Mouse (Mus musculus) left cerebral cortex, adult 6 months (tissue): ENCODE measurements around the gene Gm44973. TPM values are rescaled to one million over a fixed set of nuclear protein-coding genes. Genes with fewer than 3 reads are reported as not detected.

Experiments
- long read RNA-seq, 2 experiments: library from polyadenylated mRNA; unstranded; transcript quantifications; one replicate each; pipeline ENCODE4 v2.0.0; 2019 to 2020
- polyA plus RNA-seq: library from polyadenylated mRNA; unstranded; fragments of <200 nt; fragmentation: Nextera tagmentation; gene quantifications from 2 replicates; pipeline ENCODE4 v1.2.3, GENCODE M21; 2021

Gm44973 gene
- polyA plus RNA-seq = not detected in 2 replicates
- long read RNA-seq, experiment 1, partial matches to known transcripts = 0 of 4 reads
- long read RNA-seq, experiment 1, other reads (novel, unspliced or antisense) = 4 of 4 reads
- long read RNA-seq, experiment 2, partial matches to known transcripts = 0 of 1 reads
- long read RNA-seq, experiment 2, other reads (novel, unspliced or antisense) = 1 of 1 reads

DNA sequence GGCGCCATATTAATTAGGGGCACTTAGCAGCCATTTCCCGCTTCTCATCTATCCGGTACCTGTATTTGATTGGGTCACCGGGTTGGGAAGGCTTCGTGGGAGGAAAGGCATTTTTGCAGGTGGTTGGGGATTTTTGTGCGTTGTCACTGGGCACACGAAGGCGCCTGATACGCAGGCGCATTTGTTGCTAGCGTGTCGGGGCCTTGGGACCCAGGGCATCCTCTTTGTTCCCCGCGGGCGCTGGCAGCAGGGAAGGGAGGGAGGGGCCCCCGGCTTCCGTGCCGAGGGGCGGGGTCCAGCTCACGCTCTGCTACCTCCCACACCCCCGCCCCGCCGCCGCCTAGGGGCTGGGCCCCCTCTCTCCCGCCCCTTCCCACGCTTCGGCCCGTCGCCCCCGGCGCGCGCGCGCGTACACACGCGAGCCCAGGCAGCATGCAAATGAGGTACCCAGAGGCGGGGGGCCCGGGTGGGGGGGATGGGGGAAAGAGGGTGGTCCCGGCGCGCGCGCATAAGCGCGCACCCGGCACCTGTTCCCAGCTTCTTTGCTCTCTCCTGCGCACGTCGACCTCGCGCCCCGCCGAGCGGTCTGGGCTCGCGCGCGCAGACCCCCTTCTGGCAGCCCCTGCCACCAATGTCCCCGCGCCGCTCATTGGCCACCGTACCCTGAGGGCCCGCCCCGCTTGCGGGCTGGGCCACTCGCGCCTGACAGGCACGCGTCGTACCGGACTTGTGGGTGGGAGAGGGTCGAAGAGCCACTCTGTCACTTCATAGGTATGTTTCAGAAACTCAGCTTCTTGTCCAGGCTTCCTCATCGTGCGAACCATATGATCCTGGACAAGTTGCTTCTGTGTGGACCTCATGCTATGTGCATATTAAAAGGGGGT, at the start of gene Gm44973:
Gene Gm44973, plus strand, starts transcription at position 379 of the 884 bp plus-strand sequence.

DNA sequence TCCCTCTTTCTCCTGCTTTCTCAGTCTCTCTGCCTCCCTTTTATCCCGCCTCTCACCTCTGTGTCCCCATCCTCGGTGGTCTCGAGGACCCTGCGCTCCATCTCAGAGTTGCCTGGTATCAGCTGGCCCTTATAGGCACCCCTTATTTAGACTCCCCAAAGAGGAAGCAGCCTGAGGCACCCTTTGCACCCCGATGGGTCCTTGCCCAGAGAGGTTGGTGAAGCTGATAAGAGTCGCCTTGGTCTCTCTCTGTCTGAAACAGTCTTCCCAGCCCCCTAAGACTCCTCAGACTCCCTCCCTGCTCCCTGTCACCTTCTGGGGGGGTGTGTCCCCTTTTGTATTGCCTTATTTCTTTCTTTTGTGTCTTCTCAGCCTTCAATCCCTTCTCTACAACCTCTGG, 44.2 kb upstream of the Gm44973 start, which contains the start of gene Sbk3:
Gene Sbk3, minus strand, starts transcription at position 101 of the 400 bp plus-strand sequence.

DNA sequence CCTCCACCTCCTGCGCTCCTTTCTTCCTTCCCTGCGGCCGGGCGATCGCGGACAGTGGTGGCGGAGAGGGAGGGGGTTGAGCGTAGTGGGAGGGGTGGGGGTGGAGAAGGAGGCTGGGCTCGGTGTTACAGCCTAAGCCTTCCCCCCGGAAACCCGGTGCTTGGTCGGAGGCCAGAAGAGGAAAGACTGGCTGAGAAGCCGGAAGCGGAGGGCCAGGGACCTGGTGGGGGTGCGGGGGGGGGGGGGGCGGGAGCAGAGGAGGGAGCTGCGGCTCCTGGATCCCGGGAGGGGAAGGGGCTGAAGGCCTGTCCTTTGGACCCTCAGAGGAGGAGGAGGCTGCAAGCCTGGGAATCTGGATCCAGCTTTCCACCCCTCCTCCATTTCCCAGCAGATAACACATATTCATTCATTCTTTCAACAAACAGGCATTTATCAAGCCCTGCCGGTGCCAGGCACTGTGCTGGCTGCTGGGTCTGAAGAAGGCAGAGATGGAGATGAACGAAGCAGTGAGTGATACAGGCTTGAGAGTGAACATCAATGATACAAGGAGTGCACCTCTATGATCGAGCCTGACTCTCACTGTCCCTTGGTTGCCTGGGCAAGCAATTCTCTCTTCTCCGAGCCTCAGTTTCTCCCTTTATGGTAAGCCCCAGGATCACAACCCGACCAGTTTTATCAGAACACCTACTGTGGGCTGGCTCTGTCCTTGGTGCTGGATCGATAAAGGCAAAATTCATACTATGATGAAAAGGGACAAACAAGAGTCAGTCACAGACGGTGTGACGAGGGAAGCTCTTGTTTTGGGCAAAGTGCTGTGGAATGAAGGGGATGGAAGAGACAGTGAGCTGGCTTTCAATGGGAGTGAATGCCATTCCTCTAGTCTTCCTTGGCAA, 19.0 kb upstream of the Gm44973 start, which contains the start of gene Zfp579:
Gene Zfp579, minus strand, starts transcription at position 156 of the 893 bp plus-strand sequence.

DNA sequence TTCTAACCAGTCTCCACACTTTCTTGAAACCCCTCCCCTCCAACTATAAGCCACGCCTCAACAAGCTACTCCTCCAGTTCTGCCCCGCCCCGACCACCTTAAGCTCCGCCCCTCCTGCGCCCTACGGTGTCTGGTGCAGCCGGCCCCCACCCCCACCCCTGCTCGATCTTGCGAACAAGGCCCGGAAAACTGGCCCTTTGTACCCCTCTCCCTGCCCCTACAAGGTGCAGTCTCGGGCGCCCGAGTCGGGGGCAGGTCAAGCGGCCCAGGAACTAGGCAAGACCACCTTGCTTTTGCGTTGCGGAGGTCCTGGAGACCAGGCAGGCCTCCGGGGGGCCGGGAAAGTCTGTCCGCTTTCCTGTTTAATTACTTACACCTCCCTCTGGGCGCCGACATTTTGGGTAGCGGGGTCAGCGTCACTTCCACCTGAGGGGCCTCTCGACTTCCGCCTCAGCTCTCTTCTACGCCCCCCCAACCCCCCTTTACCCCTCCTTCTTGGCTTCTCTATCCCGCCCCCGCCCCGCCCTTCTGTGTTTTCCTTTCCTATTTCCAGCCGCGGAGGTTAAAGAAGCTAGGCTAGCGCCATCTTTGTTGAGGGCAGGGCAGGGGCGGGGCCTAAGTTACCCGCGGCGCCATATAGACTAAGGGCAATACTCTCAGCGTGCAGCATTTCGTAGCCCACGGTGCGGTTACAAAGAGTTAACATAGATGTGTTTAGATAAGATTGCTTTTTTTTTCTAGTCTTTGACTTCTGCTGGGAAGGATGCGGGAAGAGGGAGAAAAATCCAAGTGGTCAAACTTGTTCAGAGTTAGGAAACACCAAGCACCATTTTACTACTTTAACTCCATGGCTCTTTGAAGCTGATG, 812 bp upstream of the Gm44973 start, which contains the start of the genes Zfp524 and Fiz1:
Gene Zfp524, plus strand, starts transcription at position 165 of the 867 bp plus-strand sequence.
Gene Fiz1, minus strand, starts transcription at position 447 of the 867 bp plus-strand sequence.

DNA sequence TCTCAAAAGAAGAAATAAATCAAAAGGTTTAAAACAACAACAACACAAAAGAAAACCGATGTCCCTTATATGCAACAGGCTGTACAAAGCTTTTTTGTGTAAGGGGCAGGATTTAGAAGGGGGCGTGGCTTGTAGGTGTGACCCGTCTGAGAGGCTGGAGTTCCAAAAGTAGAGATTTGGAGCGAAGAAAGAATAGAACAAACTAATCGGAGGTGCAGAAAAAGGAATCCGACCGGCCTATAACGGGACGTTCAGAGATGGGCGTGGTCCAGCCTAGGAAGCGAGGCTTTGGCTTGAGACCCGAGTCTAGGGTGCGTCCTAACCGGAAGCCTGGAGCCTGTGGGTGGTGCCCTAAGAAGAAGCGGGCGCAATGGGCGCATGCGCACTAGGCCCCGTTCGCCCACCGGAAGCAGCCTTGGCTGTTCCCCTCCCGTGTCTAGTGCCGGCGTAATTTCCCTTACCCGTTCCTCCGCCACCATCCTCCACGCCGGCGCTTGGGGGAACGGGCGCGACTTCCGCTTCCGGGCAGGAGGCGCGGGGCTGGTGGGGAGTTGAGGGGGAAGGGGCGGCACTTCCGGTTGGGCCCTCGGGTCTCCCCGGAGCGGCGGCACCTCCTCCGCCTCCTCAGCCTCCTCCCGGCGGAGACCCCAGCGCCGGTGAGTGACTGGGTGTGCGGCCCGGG, 4.8 kb downstream of the Gm44973 start, which contains the start of the genes Zfp865 and Ccdc106:
Gene Zfp865, plus strand, starts transcription at position 377 of the 682 bp plus-strand sequence.
Gene Ccdc106, plus strand, starts transcription at position 554 of the 682 bp plus-strand sequence.

DNA sequence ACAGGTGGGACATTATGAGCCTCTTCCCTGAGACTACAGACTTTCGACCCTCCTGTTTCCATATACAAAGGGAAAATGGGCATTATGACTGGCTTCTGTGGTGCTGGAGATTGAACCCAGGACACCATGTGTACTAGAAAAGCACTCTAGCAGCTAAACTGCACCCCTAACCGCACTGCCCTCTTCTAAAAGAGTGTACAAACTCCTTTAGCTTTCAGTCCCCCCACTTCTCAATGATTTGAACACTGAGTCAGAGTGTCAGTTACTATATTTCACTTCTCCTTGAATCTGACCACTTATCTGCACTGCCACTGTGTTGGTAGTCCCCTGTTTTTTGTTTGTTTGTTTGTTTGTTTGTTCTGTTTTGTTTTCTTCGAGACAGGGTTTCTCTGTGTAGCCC, 18.5 kb downstream of the Gm44973 start, which contains the start of gene 4632433K11Rik:
Gene 4632433K11Rik, plus strand, starts transcription at position 301 of the 400 bp plus-strand sequence.

DNA sequence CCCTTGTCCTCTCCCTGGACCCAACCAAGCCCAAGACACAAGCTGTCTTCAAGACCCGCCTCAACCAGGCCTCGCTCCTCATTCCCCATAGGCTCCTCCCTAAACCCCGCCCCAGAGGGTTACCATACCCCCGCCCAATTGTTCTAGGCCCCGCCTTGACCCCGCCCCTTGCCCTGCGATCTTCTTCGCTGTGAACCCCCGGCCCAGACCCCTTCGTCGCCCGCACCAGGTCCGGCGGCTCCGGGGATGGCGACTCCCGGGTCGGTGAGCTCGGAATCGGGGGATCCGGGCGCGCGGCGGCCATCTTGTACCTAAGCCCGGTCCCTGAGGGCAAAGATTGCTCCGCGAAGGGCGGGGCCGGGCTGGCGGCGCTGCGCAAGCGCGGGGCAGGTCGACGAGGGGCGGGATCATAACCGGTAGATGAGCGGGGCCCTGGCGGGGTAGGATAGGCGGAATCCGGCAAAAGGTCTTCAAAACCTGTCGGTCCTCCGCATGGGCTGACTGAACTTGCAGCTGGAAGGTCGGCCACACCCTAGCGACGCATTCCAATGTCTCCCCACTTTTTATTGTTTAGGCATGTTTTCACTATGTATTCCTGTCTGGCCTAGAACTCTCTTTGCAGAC, 22.9 kb downstream of the Gm44973 start, which contains the start of gene Zfp784:
Gene Zfp784, minus strand, starts transcription at position 338 of the 624 bp plus-strand sequence.

DNA sequence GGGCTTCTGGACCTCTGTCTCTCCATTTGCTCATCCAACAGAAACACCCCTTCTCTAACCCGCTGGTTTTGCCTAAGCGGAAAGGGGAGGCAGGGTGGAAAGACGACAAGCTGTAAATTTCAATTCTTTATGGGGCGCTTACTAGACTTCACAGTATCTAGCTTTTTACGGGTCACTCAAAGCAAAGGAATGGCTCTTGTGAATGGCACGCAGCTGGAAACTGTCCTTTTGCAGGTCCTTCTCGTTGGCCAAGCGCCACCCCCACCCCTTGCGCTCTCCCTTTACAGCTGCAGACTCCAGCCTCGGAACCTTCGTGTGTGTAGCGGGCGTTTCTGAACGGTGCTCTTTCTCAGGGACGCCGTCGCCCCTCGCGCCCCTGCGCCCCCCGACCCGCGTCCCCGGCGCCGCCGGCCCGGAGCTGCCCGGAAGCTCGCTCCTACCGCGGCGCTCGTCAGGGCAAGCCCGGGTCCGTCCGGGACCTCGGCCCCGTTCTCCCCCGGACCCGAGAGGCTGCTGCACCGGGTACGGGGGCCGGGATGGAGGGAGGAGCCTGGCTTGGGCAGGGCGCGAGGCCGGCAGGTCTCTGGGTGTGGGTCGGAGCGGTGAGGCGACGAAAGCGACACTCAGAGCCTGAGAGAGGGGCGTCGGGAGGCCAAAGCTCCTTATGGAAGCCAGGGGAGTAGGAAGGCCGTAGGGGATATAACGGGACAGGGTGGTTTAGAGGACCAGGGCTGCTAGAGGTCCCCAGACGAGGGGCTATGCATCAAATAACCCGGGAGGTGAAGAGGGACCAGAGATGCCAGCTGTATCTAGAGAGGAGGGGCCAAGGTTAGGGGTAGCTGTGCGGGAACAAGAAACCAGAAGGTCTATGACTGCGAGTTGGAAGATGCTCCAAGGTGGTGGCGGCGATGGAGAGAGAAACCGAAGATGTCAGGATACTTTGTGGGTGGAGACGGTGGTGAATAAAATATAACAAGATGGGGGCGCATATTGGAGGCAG, 36.2 kb downstream of the Gm44973 start, which contains the start of gene Zfp580:
Gene Zfp580, plus strand, starts transcription at position 346 of the 1,000 bp plus-strand sequence.

DNA sequence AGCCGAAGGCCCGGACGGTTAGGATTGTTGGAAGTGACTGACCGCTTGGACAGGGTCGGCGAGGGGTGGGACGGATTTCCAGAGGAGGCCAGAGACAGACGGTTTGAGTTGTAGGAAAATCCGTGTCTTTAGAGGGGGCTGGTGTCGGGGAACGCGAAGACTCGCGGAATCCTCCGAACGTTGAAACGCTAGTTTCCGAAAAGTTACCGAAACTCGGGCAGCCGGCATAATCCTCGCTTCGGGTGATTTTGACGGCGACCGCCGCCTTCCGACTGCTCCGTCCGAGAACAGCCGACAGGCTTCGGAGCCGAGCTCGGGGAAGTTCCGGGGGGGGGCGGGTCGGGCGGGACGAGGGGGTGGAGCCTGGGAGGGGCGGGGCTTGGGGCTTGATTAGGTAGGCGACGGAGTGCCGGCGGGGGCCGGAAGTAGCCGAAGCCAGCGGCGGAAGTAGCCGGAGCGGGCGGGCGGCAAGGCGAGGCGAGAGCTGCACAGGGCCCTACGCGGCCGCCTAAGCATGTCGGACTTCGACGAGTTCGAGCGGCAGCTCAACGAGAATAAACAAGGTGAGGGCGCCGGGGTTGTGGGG, 46.6 kb downstream of the Gm44973 start, which contains the start of gene U2af2:
Gene U2af2, plus strand, starts transcription at position 370 of the 586 bp plus-strand sequence.

DNA sequence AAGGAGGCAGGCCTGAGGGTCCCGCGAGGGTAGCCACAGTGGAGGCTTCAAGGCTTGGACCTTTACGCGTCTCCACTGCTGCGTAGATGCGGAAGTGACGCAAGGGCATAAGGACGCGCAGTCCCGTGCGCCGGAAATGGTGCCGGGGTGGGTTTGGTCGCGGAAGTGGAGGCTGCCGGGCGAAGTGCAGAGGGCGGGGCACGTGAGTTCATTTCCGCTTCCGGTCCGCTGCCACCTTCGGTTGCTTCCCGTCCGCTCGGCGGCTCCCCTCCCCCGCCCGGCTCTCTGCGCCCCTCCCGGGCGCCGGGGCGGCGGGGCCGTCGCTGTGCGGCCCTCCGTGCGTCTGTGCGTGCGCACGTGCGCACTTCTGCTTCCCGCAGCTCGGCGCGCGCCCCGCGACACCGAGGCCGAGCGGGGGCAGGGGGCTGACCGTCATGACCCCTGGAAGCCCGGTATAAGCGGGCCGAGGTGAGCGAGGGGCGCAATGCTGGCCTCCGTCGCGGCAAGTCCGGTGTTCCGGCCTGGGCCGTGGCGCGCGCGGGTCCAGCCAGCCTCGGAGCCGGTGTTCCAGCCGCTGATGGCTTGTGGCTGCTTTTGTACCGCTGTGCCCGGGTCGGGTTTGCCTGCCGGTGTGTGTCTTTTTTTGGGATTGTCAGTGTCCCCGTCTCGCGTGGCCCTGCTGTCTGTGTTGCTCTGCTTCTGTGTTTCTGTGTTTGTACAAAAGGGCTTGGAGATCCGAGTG, 64.9 kb downstream of the Gm44973 start, which contains the start of gene Epn1:
Gene Epn1, plus strand, starts transcription at position 226 of the 742 bp plus-strand sequence.

Other genes starting within 250 kb of the Gm44973 start
- gene Fam71e2, start 244.2 kb upstream of the Gm44973 start, polyA plus RNA-seq = not detected in 2 replicates
- 0.19 and 0.39 TPM in 2 replicates for gene Il11, start 232.6 kb upstream of the Gm44973 start, polyA plus RNA-seq
- gene Tmem190, start 232.6 kb upstream of the Gm44973 start, polyA plus RNA-seq = not detected in 2 replicates
- gene Tmem238, start 225.8 kb upstream of the Gm44973 start, polyA plus RNA-seq = 3.3 and 11.7 TPM in 2 replicates
- gene Rpl28, start 222.6 kb upstream of the Gm44973 start, polyA plus RNA-seq = 1,133 and 1,160 TPM in 2 replicates
- 17.9 and 212 TPM in 2 replicates for gene Ube2s, start 202.9 kb upstream of the Gm44973 start, polyA plus RNA-seq
- gene Shisa7, start 170.8 kb upstream of the Gm44973 start, polyA plus RNA-seq = 11.2 and 11.4 TPM in 2 replicates
- gene Isoc2b, start 145.2 kb upstream of the Gm44973 start, polyA plus RNA-seq = 20.0 and 27.8 TPM in 2 replicates
- gene Isoc2a, start 138.3 kb upstream of the Gm44973 start, polyA plus RNA-seq = 0.45 and 1.3 TPM in 2 replicates
- 0.11 and 0.16 TPM in 2 replicates for gene Gm36210, start 109.0 kb upstream of the Gm44973 start, polyA plus RNA-seq
- 0.69 and 2.7 TPM in 2 replicates for gene Zfp628, start 100.3 kb upstream of the Gm44973 start, polyA plus RNA-seq
- 115 and 129 TPM in 2 replicates for gene Nat14, start 93.5 kb upstream of the Gm44973 start, polyA plus RNA-seq
- 0.10 and 0.19 TPM in 2 replicates for gene Ssc5d, start 89.7 kb upstream of the Gm44973 start, polyA plus RNA-seq
- gene Sbk2, start 51.1 kb upstream of the Gm44973 start, polyA plus RNA-seq = 0.28 and 0.50 TPM in 2 replicates
- 0.23 TPM in 2 replicates for gene Sbk3, start 44.3 kb upstream of the Gm44973 start, polyA plus RNA-seq
- 5.1 and 11.4 TPM in 2 replicates for gene Zfp579, start 19.3 kb upstream of the Gm44973 start, polyA plus RNA-seq
- 10.9 and 14.7 TPM in 2 replicates for gene Zfp524, start 1.1 kb upstream of the Gm44973 start, polyA plus RNA-seq
- 12.1 and 13.9 TPM in 2 replicates for gene Fiz1, start 799 bp upstream of the Gm44973 start, polyA plus RNA-seq
- gene Zfp865, start 4.9 kb downstream of the Gm44973 start, polyA plus RNA-seq = 1.1 and 4.4 TPM in 2 replicates
- gene Ccdc106, start 5.1 kb downstream of the Gm44973 start, polyA plus RNA-seq = 55.0 and 60.1 TPM in 2 replicates
- not detected in 2 replicates for gene 4632433K11Rik, start 18.6 kb downstream of the Gm44973 start, polyA plus RNA-seq
- gene Zfp784, start 22.9 kb downstream of the Gm44973 start, polyA plus RNA-seq = 3.0 and 3.3 TPM in 2 replicates
- 4.9 and 24.0 TPM in 2 replicates for gene Zfp580, start 36.0 kb downstream of the Gm44973 start, polyA plus RNA-seq
- 5.8 and 18.1 TPM in 2 replicates for gene U2af2, start 46.6 kb downstream of the Gm44973 start, polyA plus RNA-seq
- gene Epn1, start 64.7 kb downstream of the Gm44973 start, polyA plus RNA-seq = 52.2 and 182 TPM in 2 replicates
- gene Rfpl4, start 101.5 kb downstream of the Gm44973 start, polyA plus RNA-seq = not detected in 2 replicates
- 0.59 and 0.75 TPM in 2 replicates for gene Rasl2-9, start 110.5 kb downstream of the Gm44973 start, polyA plus RNA-seq
- 0.01 TPM in 1 of 2 replicates, not detected in the other for gene Vmn1r55, start 134.2 kb downstream of the Gm44973 start, polyA plus RNA-seq
- not detected in 2 replicates for gene Vmn1r56, start 181.3 kb downstream of the Gm44973 start, polyA plus RNA-seq
- not detected in 2 replicates for gene Vmn1r57, start 203.0 kb downstream of the Gm44973 start, polyA plus RNA-seq